Mouse (Mus musculus) small intestine, adult 2 months (tissue): ENCODE results near the gene Dnase1l2. TPM values are rescaled to one million over a fixed set of nuclear protein-coding genes. Genes with fewer than 3 reads are reported as not detected.
A peak's percentile ranks its signal among the peaks of the same experiment; 100 is the strongest.
"Not testable (repeated sequence)": the region's sequence is repeated elsewhere in the genome, so short reads cannot be mapped to it uniquely, and the experiment has no call there.

Experiments used
- H3K27ac ChIP-seq: fragments of 200-500 bp; 2 replicates; pipeline ENCODE4 v1.5.1; 2012; ENCODE audit warnings: low read depth, low read length, control low read depth, inconsistent platforms; ENCODE audit not compliant: insufficient read depth
- H3K27me3 ChIP-seq: fragments of 200-500 bp; 2 replicates; pipeline ENCODE4 v1.6.1; 2012; ENCODE audit warnings: mild to moderate bottlenecking, moderate library complexity, low read length, inconsistent platforms; ENCODE audit not compliant: control insufficient read depth, insufficient read depth
- H3K36me3 ChIP-seq: fragments of 200-500 bp; 2 replicates; pipeline ENCODE4 v1.6.1; 2012; ENCODE audit warnings: mild to moderate bottlenecking, low read length, control low read depth, inconsistent platforms; ENCODE audit not compliant: control insufficient read depth, insufficient read depth
- H3K4me1 ChIP-seq: fragments of 200-500 bp; 2 replicates; pipeline ENCODE4 v1.6.1; 2012; ENCODE audit warnings: low read length, inconsistent platforms, mixed read lengths; ENCODE audit not compliant: control insufficient read depth, insufficient read depth, insufficient read length
- H3K4me3 ChIP-seq: fragments of 200-500 bp; 2 replicates; pipeline ENCODE4 v1.5.1; 2012; ENCODE audit warnings: low read depth, mild to moderate bottlenecking, control low read depth, inconsistent platforms, low read length, moderate library complexity
- CTCF ChIP-seq: fragments of 200-500 bp; IDR thresholded peaks from 2 replicates; pipeline ENCODE4 v1.5.1; 2012; ENCODE audit warnings: low read depth, mild to moderate bottlenecking, control low read depth, inconsistent platforms, low read length, moderate library complexity, mixed read lengths; ENCODE audit not compliant: insufficient replicate concordance, insufficient read length; ENCODE audit errors: extremely low read depth
- POLR2A ChIP-seq: fragments of 200-500 bp; IDR thresholded peaks from 2 replicates; pipeline ENCODE4 v1.6.1; 2012; ENCODE audit warnings: low read depth, mild to moderate bottlenecking, control low read depth, inconsistent platforms, low read length, moderate library complexity
- WGBS: fragments of 180-500 bp; shearing (Covaris S2); methylation state at CpG from one replicate; pipeline ENCODE4 v1.1.7; 2018; 5-methylcytosine and 5-hydroxymethylcytosine counted together
- polyA plus RNA-seq: library from polyadenylated mRNA; depleted of rRNA; stranded (reverse); fragments of >200 nt; gene quantifications from 2 replicates; pipeline ENCODE4 v1.2.3, GENCODE M21; 2012

The Dnase1l2 gene
- polyA plus RNA-seq, 1 experiment: 4.8 TPM

GRCm38 (mm10) chr17:24470701-24471527 lies 28.0 kb upstream of the Dnase1l2 start:
- H3K4me3 ChIP-seq: peak overlapping the region; percentile 85
- H3K4me1 ChIP-seq: peaks cover 25% of the 10 kb centered on the region
- WGBS: under 1% methylated on average over 68 of the region's 68 CpGs
- peaks cover 14% of the 10 kb centered on the region for H3K36me3 ChIP-seq
- TF ChIP-seq CTCF (no peak), POLR2A (no peak)
- peak overlapping the region; percentile 85 for H3K27ac ChIP-seq
- no peaks in the 10 kb centered on the region for H3K27me3 ChIP-seq

GRCm38 (mm10) chr17:24469910-24470602 lies 27.2 kb upstream of the Dnase1l2 start, which contains the start of the genes E4f1 and Pgp:
Gene E4f1, minus strand, starts transcription at chr17:24470313.
Gene Pgp, plus strand, starts transcription at chr17:24470392.
- TF ChIP-seq POLR2A: peak; percentile 43
- no peak for TF ChIP-seq CTCF
- under 1% methylated on average over 72 of the region's 75 CpGs for WGBS
- Histone ChIP-seq H3K27ac (peak within 1 kb of the TSS; percentile 85), H3K4me3 (peak within 1 kb of the TSS; percentile 85), H3K36me3 (peaks cover 5% of the 10 kb centered on the region), H3K27me3 (no peaks in the 10 kb centered on the region), H3K4me1 (peaks cover 24% of the 10 kb centered on the region)

DNA sequence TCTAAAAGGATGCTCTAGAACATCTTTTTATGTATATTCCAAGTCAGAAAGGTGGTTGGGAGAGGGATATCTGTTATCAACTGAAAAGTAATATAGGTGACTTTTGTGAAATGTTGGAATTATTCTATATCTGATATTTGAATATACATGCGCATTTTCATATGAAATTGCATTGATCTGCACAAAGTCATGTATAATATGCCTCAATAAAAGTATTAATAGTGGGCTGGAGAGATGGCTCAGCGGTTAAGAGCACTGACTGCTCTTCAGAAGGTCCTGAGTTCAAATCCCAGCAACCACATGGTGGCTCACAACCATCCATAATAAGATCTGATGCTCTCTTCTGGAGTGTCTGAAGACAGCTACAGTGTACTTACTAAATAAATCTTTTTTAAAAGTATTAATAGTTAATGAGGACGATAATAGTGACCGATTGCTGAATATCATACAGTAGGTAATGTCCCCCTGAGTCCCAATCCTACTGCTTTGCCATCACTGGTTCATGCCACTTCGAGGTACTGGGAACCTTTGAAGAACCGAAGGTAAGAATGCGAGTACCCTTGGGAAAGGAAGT lies 26.5 kb upstream of the Dnase1l2 start:
- H3K27ac ChIP-seq: peak overlapping the region; percentile 81
- TF ChIP-seq POLR2A: no peak
- TF ChIP-seq CTCF: no peak
- peaks cover 24% of the 10 kb centered on the region for H3K4me1 ChIP-seq
- 18% methylated on average over 7 of the region's 7 CpGs for WGBS
- no peaks in the 10 kb centered on the region for H3K27me3 ChIP-seq
- H3K36me3 ChIP-seq: peaks cover 2% of the 10 kb centered on the region
- H3K4me3 ChIP-seq: peak overlapping the region; percentile 76

GRCm38 (mm10) chr17:24468636-24469246 lies 25.8 kb upstream of the Dnase1l2 start:
- Histone ChIP-seq H3K36me3 (no peaks in the 10 kb centered on the region), H3K4me1 (peaks cover 17% of the 10 kb centered on the region; the same call in 1 of the 2 replicates), H3K4me3 (no peak overlapping the region), H3K27ac (no peak overlapping the region), H3K27me3 (no peaks in the 10 kb centered on the region)
- no peak for TF ChIP-seq CTCF
- no peak for TF ChIP-seq POLR2A
- 96% methylated on average over 5 of the region's 5 CpGs for WGBS

DNA sequence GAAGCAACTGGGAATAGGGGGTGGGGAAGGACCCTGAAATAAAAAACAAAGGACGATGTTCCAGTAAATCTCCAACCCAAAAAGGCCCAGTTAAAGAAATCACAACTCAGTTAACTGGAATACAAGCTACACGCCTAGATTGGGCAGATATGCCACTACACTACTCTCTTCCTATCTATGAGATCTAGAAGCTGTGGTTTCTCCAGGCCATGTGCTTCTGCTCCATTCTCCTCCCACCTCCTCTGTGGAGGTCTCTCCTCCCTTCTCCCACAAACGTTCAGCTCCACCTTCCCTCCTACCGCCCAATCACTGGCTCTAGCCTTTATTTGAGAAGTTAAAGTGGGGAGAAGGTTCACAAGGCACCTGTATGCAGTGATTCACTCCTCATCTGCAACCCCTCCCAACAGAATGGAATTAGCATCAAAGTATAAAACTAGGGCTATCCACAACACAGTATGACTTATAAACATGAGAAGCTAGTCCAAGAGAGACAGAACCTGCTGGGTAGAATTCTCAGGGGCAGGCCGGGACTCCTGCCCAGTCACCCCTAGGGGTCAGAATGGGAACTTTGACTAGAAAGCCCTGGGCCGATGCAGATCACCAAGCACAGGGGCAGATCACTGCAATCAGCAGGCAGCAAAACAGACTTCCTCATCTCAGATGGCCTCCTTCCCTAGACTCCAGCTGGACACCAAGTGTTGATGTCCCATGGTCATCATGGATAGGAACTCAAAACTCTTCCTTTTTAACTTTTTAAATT lies 20.6 kb upstream of the Dnase1l2 start:
- Histone ChIP-seq H3K27me3 (no peaks in the 10 kb centered on the region), H3K36me3 (no peaks in the 10 kb centered on the region), H3K27ac (no peak overlapping the region), H3K4me3 (no peak overlapping the region), H3K4me1 (no peaks in the 10 kb centered on the region)
- no peak for TF ChIP-seq POLR2A
- 57% methylated on average over 6 of the region's 6 CpGs for WGBS

DNA sequence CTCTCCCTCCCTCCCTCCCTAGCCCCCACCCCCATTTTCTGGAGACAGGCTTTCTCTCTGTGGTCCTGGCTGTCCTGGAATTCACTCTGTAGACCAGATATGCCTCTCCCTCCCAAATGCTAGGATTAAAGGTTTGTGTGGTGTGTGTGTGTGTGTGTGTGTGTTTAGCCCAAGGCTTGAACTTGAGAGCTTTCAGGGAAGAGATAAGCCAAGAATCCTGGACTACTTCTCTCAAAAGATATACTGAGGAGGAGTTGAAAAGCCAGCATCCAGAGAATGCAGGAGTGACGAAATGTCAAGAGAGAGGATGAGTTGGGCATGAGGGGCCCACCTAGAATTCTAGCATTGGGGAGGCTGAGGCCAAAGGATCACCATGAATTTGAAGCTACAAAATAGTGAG lies 20.0 kb upstream of the Dnase1l2 start:
- Histone ChIP-seq H3K27me3 (no peaks in the 10 kb centered on the region), H3K4me3 (no peak overlapping the region), H3K27ac (no peak overlapping the region), H3K4me1 (no peaks in the 10 kb centered on the region), H3K36me3 (no peaks in the 10 kb centered on the region)
- TF ChIP-seq CTCF (no peak), POLR2A (no peak)
- WGBS: 95% methylated on average over 1 of the region's 1 CpGs

GRCm38 (mm10) chr17:24461580-24461979 lies 18.7 kb upstream of the Dnase1l2 start:
- Histone ChIP-seq H3K4me1 (no peaks in the 10 kb centered on the region), H3K27ac (no peak overlapping the region), H3K27me3 (no peaks in the 10 kb centered on the region), H3K36me3 (no peaks in the 10 kb centered on the region), H3K4me3 (no peak overlapping the region)
- WGBS: 64% methylated on average over 2 of the region's 2 CpGs
- TF ChIP-seq CTCF (no peak), POLR2A (no peak)

DNA sequence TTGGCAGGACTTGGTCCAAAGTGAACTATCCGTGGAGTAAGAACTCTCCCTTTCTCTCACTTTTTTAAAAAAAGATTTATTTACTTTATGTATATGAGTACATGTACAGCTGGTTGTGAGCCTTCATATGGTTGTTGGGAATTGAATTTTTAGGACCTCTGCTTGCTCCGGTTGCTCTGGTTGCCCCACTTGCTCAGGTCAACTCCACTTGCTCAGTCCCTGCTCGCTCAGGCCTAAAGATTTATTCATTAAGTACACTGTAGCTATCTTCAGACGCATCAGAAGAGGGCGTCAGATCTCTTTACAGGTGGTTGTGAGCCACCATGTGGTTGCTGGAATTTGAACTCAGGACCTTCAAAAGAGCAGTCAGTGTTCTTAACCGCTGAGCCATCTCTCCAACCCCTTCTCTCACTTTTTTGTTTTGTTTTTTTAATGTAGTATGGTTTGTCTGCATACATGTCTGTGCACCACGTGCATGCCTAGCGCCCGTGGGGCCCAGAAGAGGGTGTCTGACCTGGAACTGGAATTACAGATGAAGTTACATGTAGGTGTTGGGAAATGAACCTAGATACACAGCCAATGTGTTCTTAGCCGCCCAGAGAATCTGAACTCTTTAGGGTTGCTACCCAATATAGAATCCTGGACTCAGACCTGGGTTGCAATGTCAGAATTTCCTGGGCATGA lies 12.8 kb upstream of the Dnase1l2 start:
- not testable (repeated sequence) for H3K4me3 ChIP-seq, H3K27me3 ChIP-seq, H3K4me1 ChIP-seq, H3K36me3 ChIP-seq
- WGBS: 41% methylated on average over 10 of the region's 10 CpGs
- H3K27ac ChIP-seq: 0 out of 2 replicates have a peak overlapping the region, but pooled peaks have one; percentile 18
